Mouse (Mus musculus) limb, embryonic 10.5 days (tissue): ENCODE data around the gene Olfr824. TPM values are rescaled to one million over a fixed set of nuclear protein-coding genes. Genes with fewer than 3 reads are reported as not detected.
A peak's percentile ranks its signal among the peaks of the same experiment; 100 is the strongest.
"Not testable (repeated sequence)": the region's sequence is repeated elsewhere in the genome, so short reads cannot be mapped to it uniquely, and the experiment has no call there.

Source experiments
- DNase-seq: peaks from one replicate; pipeline ENCODE4 v3.0.0-alpha.2; 2017; ENCODE audit warnings: low spot score
- H3K27ac ChIP-seq: fragments of 300-500 bp; sonication (generic); 2 replicates; pipeline ENCODE4 v1.5.1; 2016; ENCODE audit warnings: mild to moderate bottlenecking
- H3K27me3 ChIP-seq: fragments of 300-500 bp; sonication (generic); 2 replicates; pipeline ENCODE4 v1.6.1; 2016; ENCODE audit warnings: low read depth, mild to moderate bottlenecking; ENCODE audit not compliant: poor library complexity, severe bottlenecking
- H3K36me3 ChIP-seq: fragments of 300-500 bp; sonication (generic); 2 replicates; pipeline ENCODE4 v1.6.1; 2016; ENCODE audit warnings: mild to moderate bottlenecking, moderate library complexity
- H3K4me1 ChIP-seq: fragments of 300-500 bp; sonication (generic); 2 replicates; pipeline ENCODE4 v1.6.1; 2016
- H3K4me3 ChIP-seq: fragments of 300-500 bp; sonication (generic); 2 replicates; pipeline ENCODE4 v1.5.1; 2016; ENCODE audit warnings: mild to moderate bottlenecking, moderate library complexity
- H3K9me3 ChIP-seq: fragments of 300-500 bp; sonication (generic); replicated peaks from 2 replicates; pipeline ENCODE4 v1.6.1; 2016; ENCODE audit warnings: mild to moderate bottlenecking
- WGBS: fragments of 180-500 bp; shearing (Covaris S2); methylation state at CpG from one replicate; pipeline ENCODE4 v1.1.7; 2016; 5-methylcytosine and 5-hydroxymethylcytosine counted together
- polyA plus RNA-seq: library from polyadenylated mRNA; unstranded; fragments of >200 nt; fragmentation: Nextera tagmentation; extraction: Ambion mirVana; gene quantifications from 2 replicates; pipeline ENCODE4 v1.2.1, GENCODE M21; 2016

The Olfr824 gene
- polyA plus RNA-seq, result not detected in 2 replicates

GRCm38 (mm10) chr10:130129900-130130299 lies at the start of gene Olfr824:
Olfr824 (minus strand) TSS chr10:130130000.
- not testable (repeated sequence) for H3K27me3 ChIP-seq, H3K9me3 ChIP-seq, H3K4me3 ChIP-seq, H3K27ac ChIP-seq, H3K36me3 ChIP-seq, H3K4me1 ChIP-seq, DNase-seq

- H3K4me1 ChIP-seq, result no peaks in the 10 kb centered on the region
- no peaks in the 10 kb centered on the region for H3K27me3 ChIP-seq
- H3K9me3 ChIP-seq, result no peaks in the 10 kb centered on the region
- no peaks in the 10 kb centered on the region for H3K36me3 ChIP-seq
- no peak within 1 kb of the TSS for H3K27ac ChIP-seq
- DNase-seq, result no peak
- H3K4me3 ChIP-seq, result no peak within 1 kb of the TSS
Measured at GRCm38 (mm10) chr10:130166666-130167065, 36.9 kb upstream of the Olfr824 start, which contains the start of gene Olfr825. Olfr825 (minus strand) TSS chr10:130166766.

GRCm38 (mm10) chr10:130165196-130165595 lies 35.4 kb upstream of the Olfr824 start:
- H3K27me3 ChIP-seq, result no peaks in the 10 kb centered on the region
- H3K4me3 ChIP-seq, result no peak overlapping the region
- no peak overlapping the region for H3K27ac ChIP-seq
- H3K9me3 ChIP-seq, result no peaks in the 10 kb centered on the region
- no peak for DNase-seq
- no peaks in the 10 kb centered on the region for H3K4me1 ChIP-seq
- no peaks in the 10 kb centered on the region for H3K36me3 ChIP-seq

DNA sequence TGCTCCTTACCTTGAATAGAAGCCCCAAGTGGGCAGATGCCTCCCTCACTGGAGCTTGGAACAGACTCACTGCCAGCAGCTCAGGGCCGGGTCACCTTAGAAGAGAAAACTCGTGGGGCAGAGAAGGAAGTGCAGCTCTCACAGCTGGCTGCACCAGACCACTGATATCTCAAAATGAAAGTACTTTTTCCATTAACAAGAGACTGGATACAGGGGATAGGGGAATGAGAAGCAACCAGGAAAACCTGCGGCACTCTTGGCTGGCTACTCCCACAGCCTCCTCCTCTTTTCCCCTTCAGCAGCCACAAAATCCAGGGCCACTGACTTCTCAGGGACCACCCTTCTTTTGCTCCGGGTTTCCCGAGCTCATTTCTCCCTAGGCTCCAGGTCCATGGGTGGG lies 14.3 kb upstream of the Olfr824 start:
- no peaks in the 10 kb centered on the region for H3K36me3 ChIP-seq
- no peak overlapping the region for H3K27ac ChIP-seq
- no peak for DNase-seq
- H3K4me3 ChIP-seq, result no peak overlapping the region
- H3K27me3 ChIP-seq, result no peaks in the 10 kb centered on the region
- WGBS, result 76% methylated on average over 5 of the region's 5 CpGs
- H3K4me1 ChIP-seq, result no peaks in the 10 kb centered on the region
- no peaks in the 10 kb centered on the region for H3K9me3 ChIP-seq

DNA sequence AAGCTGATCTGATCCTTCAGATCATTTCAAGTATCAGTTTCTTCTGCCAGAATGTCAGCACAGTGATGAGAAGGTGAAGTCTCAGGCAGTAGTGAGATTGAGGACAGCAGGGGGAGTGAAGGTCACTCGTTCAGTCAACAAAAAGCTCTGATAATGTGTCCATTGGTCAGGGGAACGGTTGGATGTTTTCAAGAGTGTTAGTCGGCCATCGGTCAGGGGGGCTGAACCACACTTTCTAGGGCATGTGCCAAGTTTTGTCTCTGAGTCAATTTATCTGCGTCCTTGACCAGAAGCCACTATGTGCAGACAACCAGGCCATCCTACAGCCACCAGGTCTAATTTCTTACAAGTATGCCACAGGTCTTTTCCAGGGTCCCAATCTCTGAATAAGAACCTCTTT lies 12.7 kb upstream of the Olfr824 start:
- 90% methylated on average over 5 of the region's 5 CpGs for WGBS
- H3K4me3 ChIP-seq, DNase-seq, H3K9me3 ChIP-seq, H3K4me1 ChIP-seq, H3K36me3 ChIP-seq, H3K27ac ChIP-seq, H3K27me3 ChIP-seq: not testable (repeated sequence)

DNA sequence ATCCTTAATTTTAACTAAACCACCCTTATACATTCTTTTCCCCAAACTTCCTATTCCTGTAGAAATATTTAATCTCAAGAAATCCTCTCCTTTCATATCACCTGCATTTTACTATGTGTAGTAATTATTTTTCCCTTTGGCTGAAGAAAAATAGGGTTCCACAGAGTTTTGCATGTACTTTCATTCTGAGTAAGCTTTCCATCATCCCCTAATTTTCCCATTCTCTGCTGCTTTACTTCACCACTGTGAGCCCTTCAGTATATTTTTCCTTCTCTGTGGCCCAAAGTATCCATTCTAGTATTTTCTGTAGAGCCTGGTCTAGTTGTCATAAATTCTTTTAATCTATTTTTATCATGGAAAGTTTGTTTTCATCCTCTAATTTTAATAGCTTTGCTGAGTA lies 5.0 kb upstream of the Olfr824 start:
- Histone ChIP-seq H3K4me3 (no peak overlapping the region), H3K9me3 (no peaks in the 10 kb centered on the region), H3K36me3 (no peaks in the 10 kb centered on the region), H3K27me3 (no peaks in the 10 kb centered on the region), H3K27ac (no peak overlapping the region), H3K4me1 (no peaks in the 10 kb centered on the region)
- no peak for DNase-seq

GRCm38 (mm10) chr10:130116045-130116444 lies 13.8 kb downstream of the Olfr824 start:
- not testable (repeated sequence) for H3K36me3 ChIP-seq, H3K9me3 ChIP-seq, DNase-seq, H3K4me3 ChIP-seq, H3K27ac ChIP-seq, H3K27me3 ChIP-seq, H3K4me1 ChIP-seq
- 76% methylated on average over 3 of the region's 3 CpGs for WGBS

- not testable (repeated sequence) for H3K27me3 ChIP-seq, H3K36me3 ChIP-seq, DNase-seq, H3K9me3 ChIP-seq, H3K27ac ChIP-seq, H3K4me3 ChIP-seq, H3K4me1 ChIP-seq
- 70% methylated on average over 1 of the region's 1 CpGs for WGBS
Measured at GRCm38 (mm10) chr10:130115283-130115682, 14.5 kb downstream of the Olfr824 start, which contains the start of gene Olfr823. Olfr823 (minus strand) TSS chr10:130115383.

GRCm38 (mm10) chr10:130096104-130096503 lies 33.7 kb downstream of the Olfr824 start:
- Histone ChIP-seq H3K27ac (no peak overlapping the region), H3K4me3 (no peak overlapping the region), H3K4me1 (no peaks in the 10 kb centered on the region), H3K36me3 (no peaks in the 10 kb centered on the region), H3K27me3 (no peaks in the 10 kb centered on the region), H3K9me3 (no peaks in the 10 kb centered on the region)
- DNase-seq, result no peak

DNA sequence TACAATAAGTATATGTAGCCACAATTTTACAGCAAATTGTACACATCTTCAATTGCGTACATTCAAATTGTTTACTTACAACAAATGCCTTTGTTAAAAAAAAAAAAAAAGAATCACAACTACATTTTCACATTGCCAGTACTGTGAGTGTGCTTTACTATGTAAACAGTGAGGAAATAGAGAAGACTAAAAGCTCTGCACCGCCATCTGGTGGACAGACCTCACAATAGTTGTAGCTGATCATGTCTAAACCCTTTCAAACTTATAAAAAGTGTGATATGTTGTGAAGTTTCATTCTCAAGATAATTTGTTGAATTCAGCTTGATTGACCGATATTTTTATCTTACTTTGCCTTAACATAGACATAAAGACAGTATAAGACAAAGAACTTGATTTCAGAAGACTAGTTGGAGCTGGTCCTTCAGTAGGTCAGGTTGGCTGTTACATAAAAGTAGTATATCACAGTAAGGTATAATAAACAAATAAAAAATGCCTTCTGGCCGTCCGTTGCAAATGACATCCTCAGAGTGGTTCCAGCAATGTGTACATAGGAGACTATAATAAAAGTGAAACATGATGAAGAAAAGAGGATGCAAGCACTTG lies 36.9 kb downstream of the Olfr824 start:
- WGBS, result 21% methylated on average over 5 of the region's 5 CpGs
- Histone ChIP-seq H3K4me1 (no peaks in the 10 kb centered on the region), H3K9me3 (no peaks in the 10 kb centered on the region), H3K27me3 (no peaks in the 10 kb centered on the region), H3K36me3 (no peaks in the 10 kb centered on the region), H3K4me3 (no peak overlapping the region), H3K27ac (no peak overlapping the region)
- DNase-seq, result peak; percentile 64

Other genes starting within 250 kb of the Olfr824 start
- gene Olfr815, start 224.1 kb downstream of the Olfr824 start, polyA plus RNA-seq, result not detected in 2 replicates
- not detected in 2 replicates for gene Olfr816, start 214.4 kb downstream of the Olfr824 start, polyA plus RNA-seq
- gene Olfr818, start 180.9 kb downstream of the Olfr824 start, polyA plus RNA-seq, result not detected in 2 replicates
- gene Olfr819, start 162.7 kb downstream of the Olfr824 start, polyA plus RNA-seq, result not detected in 2 replicates
- not detected in 2 replicates for gene Olfr247, start 153.9 kb downstream of the Olfr824 start, polyA plus RNA-seq
- not detected in 2 replicates for gene Gm10310, start 144.9 kb downstream of the Olfr824 start, polyA plus RNA-seq
- gene Olfr820, start 117.4 kb downstream of the Olfr824 start, polyA plus RNA-seq, result not detected in 2 replicates
- gene Olfr821, start 99.7 kb downstream of the Olfr824 start, polyA plus RNA-seq, result not detected in 2 replicates
- not detected in 2 replicates for gene Olfr822, start 58.8 kb downstream of the Olfr824 start, polyA plus RNA-seq
- gene Olfr823, start 14.6 kb downstream of the Olfr824 start, polyA plus RNA-seq, result not detected in 2 replicates
- not detected in 2 replicates for gene Olfr825, start 36.8 kb upstream of the Olfr824 start, polyA plus RNA-seq
- gene Olfr826, start 54.2 kb upstream of the Olfr824 start, polyA plus RNA-seq, result not detected in 2 replicates
- gene Olfr827, start 84.4 kb upstream of the Olfr824 start, polyA plus RNA-seq, result not detected in 2 replicates
- gene Neurod4, start 150.2 kb upstream of the Olfr824 start, polyA plus RNA-seq, result 0.05 and 0.11 TPM in 2 replicates
- gene Tespa1, start 192.9 kb upstream of the Olfr824 start, polyA plus RNA-seq, result 0.19 TPM in 1 of 2 replicates, not detected in the other